Mouse (Mus musculus) thymus, adult 2 months (tissue): ENCODE measurements around the gene Prmt1.
"Not testable (repeated sequence)": the region's sequence is repeated elsewhere in the genome, so short reads cannot be mapped to it uniquely, and the experiment has no call there.

Experiments
- CTCF ChIP-seq: fragments of 200-500 bp; IDR thresholded peaks from 2 replicates; pipeline ENCODE4 v1.5.1; 2012; ENCODE audit warnings: mild to moderate bottlenecking, control low read depth, low read length, moderate library complexity, borderline replicate concordance; ENCODE audit not compliant: control insufficient read depth, poor library complexity, insufficient read depth; ENCODE audit errors: extremely low read depth
- POLR2A ChIP-seq: fragments of 200-500 bp; IDR thresholded peaks from 2 replicates; pipeline ENCODE4 v1.6.1; 2012; ENCODE audit warnings: mild to moderate bottlenecking, low read length, control low read depth, moderate library complexity; ENCODE audit not compliant: control insufficient read depth, poor library complexity, insufficient read depth; ENCODE audit errors: extremely low read depth

- TF ChIP-seq POLR2A, CTCF: not testable (repeated sequence)
These were observed 37.3 kb upstream of the Prmt1 start for GRCm38 (mm10) chr7:45023711-45024110.
